Mouse (Mus musculus): ENCODE data around the gene Hcar1. TPM values are rescaled to one million over a fixed set of nuclear protein-coding genes. Genes with fewer than 3 reads are reported as not detected.
A peak's percentile ranks its signal among the peaks of the same experiment; 100 is the strongest.

Hcar1 gene
- polyA plus RNA-seq, 1 experiment from 2014 or later, result 4.9 TPM

DNA sequence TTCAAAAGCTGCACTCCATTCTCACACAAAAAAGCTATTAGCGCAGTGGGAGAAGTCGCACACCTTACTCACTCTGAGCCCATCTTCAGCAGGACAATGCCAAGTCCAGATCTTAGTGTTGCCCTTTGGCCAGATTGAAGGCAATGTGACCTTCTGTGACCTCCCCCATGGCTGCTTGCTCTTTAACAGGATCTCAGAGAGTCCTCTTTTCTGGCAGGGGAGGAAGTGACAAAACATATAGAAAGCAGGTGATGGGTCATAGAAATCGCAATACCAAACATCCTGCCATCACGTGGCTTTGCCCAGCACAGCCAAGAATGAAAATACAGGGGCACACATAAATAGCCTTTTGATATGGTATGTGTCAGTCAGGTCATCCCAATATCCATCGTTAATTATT, 11.2 kb upstream of the Hcar1 start:
- Histone ChIP-seq H3K27me3 (ENCODE audit: control insufficient read depth, insufficient read depth, low read length) (no peaks in the 10 kb centered on the region), H3K36me3 (ENCODE audit: control insufficient read depth, insufficient read depth, low read length) (no peaks in the 10 kb centered on the region), H3K4me3 (ENCODE audit: low read depth, low read length) (no peak overlapping the region), H3K9me3 (ENCODE audit: control insufficient read depth, low read length) (no peaks in the 10 kb centered on the region), H3K27ac (replicated peaks) (no peak overlapping the region), H3K4me1 (replicated peaks; ENCODE audit: control insufficient read depth, insufficient read depth) (no peaks in the 10 kb centered on the region), H3K9ac (ENCODE audit: low read length) (no peak overlapping the region), H3K4me2 (replicated peaks; ENCODE audit: low read depth) (no peak overlapping the region)
- no peak for ATAC-seq (ENCODE audit: low FRiP score, low TSS enrichment)
- TF ChIP-seq EP300 (optimal IDR thresholded peaks at IDR 0.05) (no peak), CTCF (IDR thresholded peaks at IDR 0.05; ENCODE audit: low read depth) (no peak)
- WGBS, result 80% methylated on average over 5 of the region's 5 CpGs
- DNase-seq (ENCODE audit: low spot score), result no peak

GRCm38 (mm10) chr5:123890312-123890711, 10.5 kb upstream of the Hcar1 start:
- H3K9me3 ChIP-seq (ENCODE audit: control insufficient read depth, low read length), result no peaks in the 10 kb centered on the region
- H3K27me3 ChIP-seq (ENCODE audit: control insufficient read depth, insufficient read depth, low read length), result no peaks in the 10 kb centered on the region
- no peak for DNase-seq (ENCODE audit: low spot score)
- H3K27ac ChIP-seq (replicated peaks), result no peak overlapping the region
- H3K4me1 ChIP-seq (replicated peaks; ENCODE audit: control insufficient read depth, insufficient read depth), result no peaks in the 10 kb centered on the region
- 59% methylated on average over 2 of the region's 2 CpGs for WGBS
- H3K9ac ChIP-seq (ENCODE audit: low read length), result no peak overlapping the region
- TF ChIP-seq EP300 (optimal IDR thresholded peaks at IDR 0.05), result no peak
- no peaks in the 10 kb centered on the region for H3K36me3 ChIP-seq (ENCODE audit: control insufficient read depth, insufficient read depth, low read length)
- no peak for ATAC-seq (ENCODE audit: low FRiP score, low TSS enrichment)
- H3K4me3 ChIP-seq (ENCODE audit: low read depth, low read length), result no peak overlapping the region
- H3K4me2 ChIP-seq (replicated peaks; ENCODE audit: low read depth), result no peak overlapping the region

- no peaks in the 10 kb centered on the region for H3K9me3 ChIP-seq (ENCODE audit: control insufficient read depth, low read length)
- H3K4me1 ChIP-seq (replicated peaks; ENCODE audit: control insufficient read depth, insufficient read depth), result no peaks in the 10 kb centered on the region
- no peaks in the 10 kb centered on the region for H3K36me3 ChIP-seq (ENCODE audit: control insufficient read depth, insufficient read depth, low read length)
- no peak overlapping the region for H3K4me3 ChIP-seq (ENCODE audit: low read depth, low read length)
- H3K27ac ChIP-seq (replicated peaks), result no peak overlapping the region
- TF ChIP-seq CTCF (IDR thresholded peaks at IDR 0.05; ENCODE audit: low read depth) (no peak), EP300 (optimal IDR thresholded peaks at IDR 0.05) (no peak)
- DNase-seq (ENCODE audit: low spot score), result no peak
- H3K27me3 ChIP-seq (ENCODE audit: control insufficient read depth, insufficient read depth, low read length), result no peaks in the 10 kb centered on the region
- ATAC-seq (ENCODE audit: low FRiP score, low TSS enrichment), result no peak
- H3K4me2 ChIP-seq (replicated peaks; ENCODE audit: low read depth), result no peak overlapping the region
- no peak overlapping the region for H3K9ac ChIP-seq (ENCODE audit: low read length)
- 60% methylated on average over 3 of the region's 3 CpGs for WGBS
These were observed 6.5 kb upstream of the Hcar1 start for GRCm38 (mm10) chr5:123886365-123886764.

- Histone ChIP-seq H3K36me3 (ENCODE audit: control insufficient read depth, insufficient read depth, low read length) (no peaks in the 10 kb centered on the region), H3K4me1 (replicated peaks; ENCODE audit: control insufficient read depth, insufficient read depth) (0 out of 2 replicates have a peak, but pooled peaks cover 3% of the 10 kb centered on the region), H3K27me3 (ENCODE audit: control insufficient read depth, insufficient read depth, low read length) (no peaks in the 10 kb centered on the region), H3K27ac (replicated peaks) (peak overlapping the region; percentile 1; the same call in 1 of the 2 replicates), H3K4me3 (ENCODE audit: low read depth, low read length) (no peak overlapping the region), H3K9me3 (ENCODE audit: control insufficient read depth, low read length) (no peaks in the 10 kb centered on the region), H3K9ac (ENCODE audit: low read length) (0 out of 2 replicates have a peak overlapping the region, but pooled peaks have one; percentile 31), H3K4me2 (replicated peaks; ENCODE audit: low read depth) (no peak overlapping the region)
- no peak for TF ChIP-seq CTCF (IDR thresholded peaks at IDR 0.05; ENCODE audit: low read depth)
- ATAC-seq (ENCODE audit: low FRiP score, low TSS enrichment), result no peak
- WGBS, result 52% methylated on average over 10 of the region's 10 CpGs
- DNase-seq (ENCODE audit: low spot score), result peak; percentile 45
These were observed 4.5 kb upstream of the Hcar1 start for GRCm38 (mm10) chr5:123884332-123884731.

DNA sequence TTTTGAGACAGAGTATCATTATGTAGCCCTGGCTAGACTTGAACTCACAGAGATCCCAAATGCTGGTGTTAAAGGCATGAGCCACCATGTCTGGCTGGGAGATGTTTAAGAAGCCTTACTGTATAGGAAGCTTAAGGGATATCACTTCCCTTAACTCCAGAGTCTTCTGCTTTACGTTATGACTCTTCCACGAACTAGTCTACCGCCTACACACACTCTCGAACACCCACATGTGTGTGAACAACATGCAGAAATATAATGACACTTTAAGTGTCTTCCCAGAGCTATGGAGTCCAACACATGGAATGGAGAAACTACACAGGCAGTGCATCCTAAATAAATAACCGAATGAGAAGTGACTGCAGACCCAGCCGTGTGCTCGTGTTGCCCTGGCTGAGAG, 4.1 kb upstream of the Hcar1 start:
- no peaks in the 10 kb centered on the region for H3K9me3 ChIP-seq (ENCODE audit: control insufficient read depth, low read length)
- H3K27me3 ChIP-seq (ENCODE audit: control insufficient read depth, insufficient read depth, low read length), result no peaks in the 10 kb centered on the region
- DNase-seq (ENCODE audit: low spot score) (no peak), ATAC-seq (ENCODE audit: low FRiP score, low TSS enrichment) (no peak)
- 0 out of 2 replicates have a peak overlapping the region, but pooled peaks have one; percentile 31 for H3K9ac ChIP-seq (ENCODE audit: low read length)
- H3K4me2 ChIP-seq (replicated peaks; ENCODE audit: low read depth), result no peak overlapping the region
- H3K4me1 ChIP-seq (replicated peaks; ENCODE audit: control insufficient read depth, insufficient read depth), result 0 out of 2 replicates have a peak, but pooled peaks cover 5% of the 10 kb centered on the region
- no peaks in the 10 kb centered on the region for H3K36me3 ChIP-seq (ENCODE audit: control insufficient read depth, insufficient read depth, low read length)
- H3K4me3 ChIP-seq (ENCODE audit: low read depth, low read length), result no peak overlapping the region
- peak overlapping the region; percentile 1; the same call in 1 of the 2 replicates for H3K27ac ChIP-seq (replicated peaks)
- 71% methylated on average over 7 of the region's 7 CpGs for WGBS
- TF ChIP-seq CTCF (IDR thresholded peaks at IDR 0.05; ENCODE audit: low read depth) (no peak), EP300 (optimal IDR thresholded peaks at IDR 0.05) (no peak)

- ATAC-seq (ENCODE audit: low FRiP score, low TSS enrichment) (no peak), DNase-seq (ENCODE audit: low spot score) (no peak)
- Histone ChIP-seq H3K4me1 (replicated peaks; ENCODE audit: control insufficient read depth, insufficient read depth) (peaks cover 9% of the 10 kb centered on the region; the same call in 1 of the 2 replicates), H3K27ac (replicated peaks) (no peak overlapping the region), H3K36me3 (ENCODE audit: control insufficient read depth, insufficient read depth, low read length) (no peaks in the 10 kb centered on the region), H3K9ac (ENCODE audit: low read length) (no peak overlapping the region), H3K4me2 (replicated peaks; ENCODE audit: low read depth) (no peak overlapping the region), H3K4me3 (ENCODE audit: low read depth, low read length) (no peak overlapping the region), H3K27me3 (ENCODE audit: control insufficient read depth, insufficient read depth, low read length) (no peaks in the 10 kb centered on the region), H3K9me3 (ENCODE audit: control insufficient read depth, low read length) (no peaks in the 10 kb centered on the region)
- TF ChIP-seq EP300 (optimal IDR thresholded peaks at IDR 0.05) (no peak), CTCF (IDR thresholded peaks at IDR 0.05; ENCODE audit: low read depth) (peak; percentile 51)
- WGBS, result 80% methylated on average over 14 of the region's 14 CpGs
These were observed 958 bp upstream of the Hcar1 start for GRCm38 (mm10) chr5:123880778-123881177.
